21 mouse cellular contexts compared by ENCODE assay signal in the genomic region with DNA sequence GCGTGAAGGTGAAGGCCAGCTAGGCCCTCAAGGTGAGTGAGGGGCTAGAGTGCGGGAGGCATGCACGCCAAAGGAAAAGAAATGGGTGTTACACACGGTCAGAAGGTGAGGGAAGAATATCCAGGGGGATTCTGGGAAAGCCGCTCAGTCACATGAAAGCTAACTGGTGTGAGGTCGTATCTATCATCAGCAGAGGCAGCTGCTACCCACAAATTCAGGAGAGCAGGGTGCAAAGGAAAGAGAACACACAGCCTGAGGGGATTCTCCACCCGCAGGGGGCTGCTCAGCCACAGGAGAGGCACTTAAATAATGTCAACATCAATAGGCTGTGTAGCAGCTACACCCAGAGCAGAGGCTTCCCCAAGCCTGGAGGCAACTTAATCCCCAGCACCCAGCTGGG. TPM values are rescaled to one million over a fixed set of nuclear protein-coding genes. Genes with fewer than 3 reads are reported as not detected.
DNase-seq lines count a peak whose midpoint lies in the region; ATAC-seq and TF ChIP-seq lines count a peak whose summit lies in the region.
"Had no signal": no experiment of that assay in that cellular context is flagged by ENCODE, and none has a peak within 500 bp of the region (broad histone marks: within the 10 kb centered on the region; RNA-seq: fewer than 3 reads in every experiment).

No protein-coding gene starts in this region.

- H3K4me2 ChIP-seq in forebrain, embryonic 13.5 days, result no peak overlapping the region
- no peak overlapping the region for H3K4me2 ChIP-seq in forebrain, postnatal 0 days (ENCODE audit: low read depth)
- H3K4me2 ChIP-seq: hindbrain, embryonic 15.5 days; liver, embryonic 12.5 days; midbrain, embryonic 15.5 days; neural tube, embryonic 12.5 days had no signal

- no peak for DNase-seq in forebrain, postnatal 0 days
- DNase-seq in kidney, adult 2 months, result no peak
- DNase-seq in kidney, postnatal 4 days, result no peak
- DNase-seq in ZHBTc4 (ENCODE audit: low read depth, low spot score), result peak; percentile 60
- no peak for DNase-seq in right cerebral cortex, adult 18-20 months
- DNase-seq: adrenal gland, postnatal 14 days; cerebellum, adult 2 months; cerebellum, postnatal 36 days; embryo, embryonic 11 days; lung, adult 18-20 months; lung, postnatal 10 days; thymus, postnatal 25 days had no signal

- H3K27ac ChIP-seq in forebrain, embryonic 13.5 days, result peak overlapping the region; percentile 61
- H3K27ac ChIP-seq in forebrain, postnatal 0 days (ENCODE audit: low read depth, low read length), result no peak overlapping the region
- peak overlapping the region; percentile 82 for H3K27ac ChIP-seq in kidney, adult 2 months (ENCODE audit: insufficient read depth, low read depth, low read length)
- H3K27ac ChIP-seq: hindbrain, embryonic 15.5 days; liver, embryonic 12.5 days; midbrain, embryonic 15.5 days; neural tube, embryonic 12.5 days had no signal

- ATAC-seq in forebrain, embryonic 13.5 days, result no peak
- ATAC-seq in forebrain, postnatal 0 days, result no peak
- no peak for ATAC-seq in megakaryocyte progenitor cell, adult 5-6 weeks (replicated peaks; ENCODE audit: poor library complexity)
- ATAC-seq: CD4-positive, CD25-positive, alpha-beta regulatory T cell, adult 4 months; intestine, embryonic 16.5 days; liver, embryonic 12.5 days; midbrain, embryonic 15.5 days had no signal

- TF ChIP-seq POLR2A in kidney, adult 2 months (IDR thresholded peaks at IDR 0.05; ENCODE audit: low read depth, low read length), result no peak

- H3K9ac ChIP-seq in forebrain, embryonic 13.5 days, result no peak overlapping the region
- no peak overlapping the region for H3K9ac ChIP-seq in forebrain, postnatal 0 days
- H3K9ac ChIP-seq: hindbrain, embryonic 15.5 days; liver, embryonic 12.5 days; midbrain, embryonic 15.5 days had no signal

- H3K9me3 ChIP-seq in forebrain, embryonic 13.5 days (replicated peaks), result no peaks in the 10 kb centered on the region
- no peaks in the 10 kb centered on the region for H3K9me3 ChIP-seq in forebrain, postnatal 0 days (ENCODE audit: low read length)
- no peaks in the 10 kb centered on the region for H3K9me3 ChIP-seq in E14TG2a.4 (ENCODE audit: low read length)
- H3K9me3 ChIP-seq: hindbrain, embryonic 15.5 days; liver, embryonic 12.5 days; midbrain, embryonic 15.5 days; neural tube, embryonic 12.5 days had no signal

- WGBS in forebrain, embryonic 13.5 days, result 38% methylated on average over 7 of the region's 7 CpGs
- 65% methylated on average over 7 of the region's 7 CpGs for WGBS in forebrain, postnatal 0 days
- 61% methylated on average over 7 of the region's 7 CpGs for whole genome bisulfite sequencing in kidney, adult 2 months

- H3K36me3 ChIP-seq in forebrain, embryonic 13.5 days (ENCODE audit: poor library complexity, severe bottlenecking), result no peaks in the 10 kb centered on the region
- no peaks in the 10 kb centered on the region for H3K36me3 ChIP-seq in forebrain, postnatal 0 days (ENCODE audit: insufficient read depth)
- H3K36me3 ChIP-seq in kidney, adult 2 months (ENCODE audit: control insufficient read depth, insufficient read depth, low read length), result no peaks in the 10 kb centered on the region
- H3K36me3 ChIP-seq in E14TG2a.4 (ENCODE audit: insufficient read depth, low read length), result peaks cover 6% of the 10 kb centered on the region; the same call in 1 of the 2 replicates
- H3K36me3 ChIP-seq: hindbrain, embryonic 15.5 days; liver, embryonic 12.5 days; midbrain, embryonic 15.5 days; neural tube, embryonic 12.5 days had no signal

- TF ChIP-seq CTCF in forebrain, postnatal 0 days (IDR thresholded peaks at IDR 0.05; ENCODE audit: low read depth), result no peak
- TF ChIP-seq CTCF in kidney, adult 2 months (conservative IDR thresholded peaks at IDR 0.05; ENCODE audit: insufficient read depth, insufficient read length, low read depth, low read length), result no peak
- TF ChIP-seq CTCF in E14TG2a.4 (conservative IDR thresholded peaks at IDR 0.05; ENCODE audit: low read length), result no peak

- no peak overlapping the region for H3K4me3 ChIP-seq in forebrain, embryonic 13.5 days
- H3K4me3 ChIP-seq in forebrain, postnatal 0 days (ENCODE audit: low read depth, low read length), result no peak overlapping the region
- no peak overlapping the region for H3K4me3 ChIP-seq in kidney, adult 2 months (ENCODE audit: insufficient read depth, low read depth, low read length)
- peak overlapping the region; percentile 50 for H3K4me3 ChIP-seq in E14TG2a.4 (replicated peaks; ENCODE audit: low read length)
- H3K4me3 ChIP-seq: hindbrain, embryonic 15.5 days; liver, embryonic 12.5 days; midbrain, embryonic 15.5 days; neural tube, embryonic 12.5 days had no signal

- H3K27me3 ChIP-seq in forebrain, embryonic 13.5 days, result no peaks in the 10 kb centered on the region
- H3K27me3 ChIP-seq in forebrain, postnatal 0 days (ENCODE audit: insufficient read depth, low read length), result no peaks in the 10 kb centered on the region
- no peaks in the 10 kb centered on the region for H3K27me3 ChIP-seq in kidney, adult 2 months (replicated peaks; ENCODE audit: control insufficient read depth, insufficient read depth, low read length)
- H3K27me3 ChIP-seq in E14TG2a.4 (ENCODE audit: insufficient read depth, low read length), result no peaks in the 10 kb centered on the region
- H3K27me3 ChIP-seq: hindbrain, embryonic 15.5 days; liver, embryonic 12.5 days; midbrain, embryonic 15.5 days; neural tube, embryonic 12.5 days had no signal

- peaks cover 49% of the 10 kb centered on the region for H3K4me1 ChIP-seq in forebrain, embryonic 13.5 days
- H3K4me1 ChIP-seq in forebrain, postnatal 0 days (ENCODE audit: insufficient read depth), result no peaks in the 10 kb centered on the region
- peaks cover 66% of the 10 kb centered on the region for H3K4me1 ChIP-seq in kidney, adult 2 months (ENCODE audit: control insufficient read depth, insufficient read depth, low read length)
- peaks cover 97% of the 10 kb centered on the region for H3K4me1 ChIP-seq in E14TG2a.4 (replicated peaks; ENCODE audit: low read depth, low read length)
- H3K4me1 ChIP-seq: midbrain, embryonic 15.5 days had no signal

RNA-seq across cellular contexts. Expression of a gene that starts 44.9 kb away (rescaled TPM):
- polyA plus RNA-seq in forebrain, embryonic 13.5 days (2015; fragmentation: Nextera tagmentation; extraction: Ambion mirVana), result 13.1 and 15.6 TPM in 2 replicates
- total RNA-seq in forebrain, postnatal 0 days (2014; rRNA removed), result 9.9 and 17.0 TPM in 2 replicates
- polyA plus RNA-seq in forebrain, postnatal 0 days (2015; fragmentation: Nextera tagmentation; extraction: Ambion mirVana), result 3.3 and 5.4 TPM in 2 replicates
- polyA plus RNA-seq in kidney, adult 2 months (2012; rRNA removed), result 29.5 and 33.6 TPM in 2 replicates
- total RNA-seq in megakaryocyte progenitor cell, adult 5-6 weeks (2015), result 0.12 and 0.62 TPM in 2 replicates
- total RNA-seq in megakaryocyte progenitor cell, adult 5-6 weeks (2017), result 0.42 and 0.88 TPM in 2 replicates
